Mouse (Mus musculus) heart, embryonic 11.5 days (tissue): ENCODE measurements around the gene St7. TPM values are rescaled to one million over a fixed set of nuclear protein-coding genes. Genes with fewer than 3 reads are reported as not detected.

Experiments
- ATAC-seq: fragments of 200-750 bp; cut with Nextera tagmentation; replicated peaks from 2 replicates; pipeline ENCODE4 v1.8.0; 2017; ENCODE audit warnings: moderate library complexity; ENCODE audit not compliant: insufficient number of reproducible peaks, low FRiP score, low TSS enrichment
- H3K27ac ChIP-seq: fragments of 300-500 bp; sonication (generic); 2 replicates; pipeline ENCODE4 v1.5.1; 2014; ENCODE audit warnings: mild to moderate bottlenecking, low read depth, low read length
- H3K27me3 ChIP-seq: fragments of 300-500 bp; sonication (generic); 2 replicates; pipeline ENCODE4 v1.6.1; 2014; ENCODE audit warnings: mild to moderate bottlenecking, low read length, mixed read lengths; ENCODE audit not compliant: control insufficient read depth, insufficient read depth
- H3K36me3 ChIP-seq: fragments of 300-500 bp; sonication (generic); 2 replicates; pipeline ENCODE4 v1.6.1; 2014; ENCODE audit warnings: mild to moderate bottlenecking, low read length, moderate library complexity, mixed read lengths; ENCODE audit not compliant: control insufficient read depth, insufficient read depth
- H3K4me1 ChIP-seq: fragments of 300-500 bp; sonication (generic); 2 replicates; pipeline ENCODE4 v1.6.1; 2014; ENCODE audit warnings: low read length; ENCODE audit not compliant: control insufficient read depth, insufficient read depth
- H3K4me2 ChIP-seq: fragments of 300-500 bp; sonication (generic); 2 replicates; pipeline ENCODE4 v1.6.1; 2014; ENCODE audit warnings: mild to moderate bottlenecking, moderate library complexity
- H3K4me3 ChIP-seq: fragments of 300-500 bp; sonication (generic); 2 replicates; pipeline ENCODE4 v1.5.1; 2014; ENCODE audit warnings: low read depth, low read length
- H3K9ac ChIP-seq: fragments of 300-500 bp; sonication (generic); 2 replicates; pipeline ENCODE4 v1.6.1; 2014; ENCODE audit warnings: mild to moderate bottlenecking, low read depth, low read length, moderate library complexity
- H3K9me3 ChIP-seq: fragments of 300-500 bp; sonication (generic); replicated peaks from 2 replicates; pipeline ENCODE4 v1.6.1; 2016; ENCODE audit warnings: low read length; ENCODE audit not compliant: control insufficient read depth
- WGBS: fragments of 180-500 bp; shearing (Covaris S2); extraction: QIAGEN DNeasy Blood & Tissue Kit; methylation state at CpG from one replicate; pipeline ENCODE4 v1.1.7; 2014; ENCODE audit not compliant: insufficient replicate concordance; 5-methylcytosine and 5-hydroxymethylcytosine counted together
- polyA plus RNA-seq: library from polyadenylated mRNA; unstranded; fragments of >200 nt; fragmentation: Nextera tagmentation; extraction: Ambion mirVana; gene quantifications from 2 replicates; pipeline ENCODE4 v1.2.1, GENCODE M21; 2014

St7 gene
- polyA plus RNA-seq, result 26.9 and 31.6 TPM in 2 replicates

GRCm38 (mm10) chr6:17692647-17693046 lies at the start of gene St7:
TSS of gene St7 (plus strand) at chr6:17692933.
- no peaks in the 10 kb centered on the region for H3K4me1 ChIP-seq
- WGBS, result 69% methylated on average over 7 of the region's 7 CpGs
- H3K27ac ChIP-seq, result peak within 1 kb of the TSS; percentile 94
- no peaks in the 10 kb centered on the region for H3K27me3 ChIP-seq
- H3K36me3 ChIP-seq, result no peaks in the 10 kb centered on the region
- no peak for ATAC-seq
- H3K4me2 ChIP-seq, result peak within 1 kb of the TSS; percentile 66
- H3K9ac ChIP-seq, result peak within 1 kb of the TSS; percentile 95
- H3K4me3 ChIP-seq, result peak within 1 kb of the TSS; percentile 84
- no peaks in the 10 kb centered on the region for H3K9me3 ChIP-seq

GRCm38 (mm10) chr6:17646107-17646506 lies 46.6 kb upstream of the St7 start:
- H3K27me3 ChIP-seq, result no peaks in the 10 kb centered on the region
- no peak for ATAC-seq
- H3K36me3 ChIP-seq, result peaks cover 6% of the 10 kb centered on the region; the same call in 1 of the 2 replicates
- H3K9ac ChIP-seq, result no peak overlapping the region
- peaks cover 20% of the 10 kb centered on the region for H3K4me1 ChIP-seq
- WGBS, result 49% methylated on average over 3 of the region's 3 CpGs
- no peak overlapping the region for H3K4me2 ChIP-seq
- H3K9me3 ChIP-seq, result no peaks in the 10 kb centered on the region
- H3K27ac ChIP-seq, result no peak overlapping the region
- no peak overlapping the region for H3K4me3 ChIP-seq

GRCm38 (mm10) chr6:17652132-17652531 lies 40.6 kb upstream of the St7 start:
- WGBS, result 77% methylated on average over 2 of the region's 2 CpGs
- no peaks in the 10 kb centered on the region for H3K4me1 ChIP-seq
- no peak for ATAC-seq

GRCm38 (mm10) chr6:17655080-17655479 lies 37.7 kb upstream of the St7 start:
- no peak for ATAC-seq
- no peak overlapping the region for H3K9ac ChIP-seq
- H3K36me3 ChIP-seq, result peaks cover 8% of the 10 kb centered on the region
- no peak overlapping the region for H3K4me3 ChIP-seq
- no peaks in the 10 kb centered on the region for H3K4me1 ChIP-seq
- no peak overlapping the region for H3K27ac ChIP-seq
- H3K9me3 ChIP-seq, result no peaks in the 10 kb centered on the region
- H3K27me3 ChIP-seq, result no peaks in the 10 kb centered on the region
- no peak overlapping the region for H3K4me2 ChIP-seq
- 83% methylated on average over 2 of the region's 2 CpGs for WGBS

More at GRCm38 (mm10) chr6:17652132-17652531, 40.6 kb upstream of the St7 start:
- no peaks in the 10 kb centered on the region for H3K27me3 ChIP-seq
- no peak overlapping the region for H3K27ac ChIP-seq
- H3K9me3 ChIP-seq, result no peaks in the 10 kb centered on the region
- no peak overlapping the region for H3K9ac ChIP-seq
- no peak overlapping the region for H3K4me2 ChIP-seq
- no peak overlapping the region for H3K4me3 ChIP-seq
- peaks cover 9% of the 10 kb centered on the region for H3K36me3 ChIP-seq

- ATAC-seq, result no peak
- Histone ChIP-seq H3K27me3 (no peaks in the 10 kb centered on the region), H3K9ac (no peak overlapping the region), H3K4me3 (no peak overlapping the region), H3K4me1 (no peaks in the 10 kb centered on the region), H3K27ac (no peak overlapping the region), H3K9me3 (no peaks in the 10 kb centered on the region), H3K4me2 (no peak overlapping the region), H3K36me3 (peaks cover 8% of the 10 kb centered on the region)
- WGBS, result 79% methylated on average over 1 of the region's 1 CpGs
Measured at GRCm38 (mm10) chr6:17657308-17657707, 35.4 kb upstream of the St7 start.

GRCm38 (mm10) chr6:17665348-17665747 lies 27.4 kb upstream of the St7 start:
- H3K27me3 ChIP-seq, result no peaks in the 10 kb centered on the region
- peaks cover 17% of the 10 kb centered on the region for H3K36me3 ChIP-seq
- no peak overlapping the region for H3K4me3 ChIP-seq
- no peak overlapping the region for H3K4me2 ChIP-seq
- H3K9ac ChIP-seq, result no peak overlapping the region
- no peak for ATAC-seq
- no peaks in the 10 kb centered on the region for H3K9me3 ChIP-seq
- H3K4me1 ChIP-seq, result 0 out of 2 replicates have a peak, but pooled peaks cover 2% of the 10 kb centered on the region
- WGBS, result 85% methylated on average over 7 of the region's 7 CpGs
- no peak overlapping the region for H3K27ac ChIP-seq

GRCm38 (mm10) chr6:17666024-17666423 lies 26.7 kb upstream of the St7 start:
- H3K4me3 ChIP-seq, result no peak overlapping the region
- H3K36me3 ChIP-seq, result peaks cover 17% of the 10 kb centered on the region
- no peak overlapping the region for H3K4me2 ChIP-seq
- H3K9me3 ChIP-seq, result no peaks in the 10 kb centered on the region
- 0 out of 2 replicates have a peak, but pooled peaks cover 2% of the 10 kb centered on the region for H3K4me1 ChIP-seq
- no peak overlapping the region for H3K9ac ChIP-seq
- no peak overlapping the region for H3K27ac ChIP-seq
- no peaks in the 10 kb centered on the region for H3K27me3 ChIP-seq
- ATAC-seq, result no peak

- WGBS, result 85% methylated on average over 3 of the region's 3 CpGs
- ATAC-seq, result no peak
- Histone ChIP-seq H3K4me3 (no peak overlapping the region), H3K27ac (no peak overlapping the region), H3K4me2 (no peak overlapping the region), H3K9ac (no peak overlapping the region), H3K27me3 (no peaks in the 10 kb centered on the region), H3K9me3 (no peaks in the 10 kb centered on the region), H3K36me3 (peaks cover 12% of the 10 kb centered on the region; the same call in 1 of the 2 replicates), H3K4me1 (0 out of 2 replicates have a peak, but pooled peaks cover 2% of the 10 kb centered on the region)
Measured at GRCm38 (mm10) chr6:17667813-17668212, 24.9 kb upstream of the St7 start.

GRCm38 (mm10) chr6:17668334-17668733 lies 24.4 kb upstream of the St7 start:
- 96% methylated on average over 12 of the region's 12 CpGs for WGBS
- H3K9ac ChIP-seq, result no peak overlapping the region
- no peak overlapping the region for H3K4me2 ChIP-seq
- H3K27me3 ChIP-seq, result no peaks in the 10 kb centered on the region
- peaks cover 10% of the 10 kb centered on the region; the same call in 1 of the 2 replicates for H3K36me3 ChIP-seq
- ATAC-seq, result no peak
- no peak overlapping the region for H3K4me3 ChIP-seq
- H3K9me3 ChIP-seq, result no peaks in the 10 kb centered on the region
- H3K4me1 ChIP-seq, result 0 out of 2 replicates have a peak, but pooled peaks cover 2% of the 10 kb centered on the region
- H3K27ac ChIP-seq, result no peak overlapping the region
